Mouse (Mus musculus) monocyte, adult 5-6 weeks (primary cell): Measurements from ENCODE around the gene Rsph6a. TPM values are rescaled to one million over a fixed set of nuclear protein-coding genes. Genes with fewer than 3 reads are reported as not detected.

Experiments used
- total RNA-seq: library from RNA; stranded (forward); fragments of 200-1000, 200-491, 200-594 nt; gene quantifications from 3 replicates; pipeline ENCODE4 v1.2.3, GENCODE M21; 2017

The Rsph6a gene
- total RNA-seq, 1 experiment from 2014 or later, result not detected

Other genes starting within 250 kb of the Rsph6a start
- not detected in 3 replicates for gene Psg17, start 233.1 kb upstream of the Rsph6a start, total RNA-seq
- gene Mill2, start 214.7 kb upstream of the Rsph6a start, total RNA-seq, result 0.19 to 0.75 TPM in 2 of 3 replicates, not detected in the other
- 88.5 to 148 TPM (median 139 TPM) in 3 replicates for gene Pglyrp1, start 183.4 kb upstream of the Rsph6a start, total RNA-seq
- 10.6 to 30.0 TPM (median 24.7 TPM) in 3 replicates for gene Ccdc61, start 144.3 kb upstream of the Rsph6a start, total RNA-seq
- gene Nova2, start 128.8 kb upstream of the Rsph6a start, total RNA-seq, result not detected in 3 replicates
- gene Nanos2, start 67.3 kb upstream of the Rsph6a start, total RNA-seq, result 0.49 TPM in 1 of 3 replicates, not detected in the others
- gene Mypop, start 63.4 kb upstream of the Rsph6a start, total RNA-seq, result 0.75 to 2.1 TPM in 2 of 3 replicates, not detected in the other
- 7.1 to 10.5 TPM (median 7.8 TPM) in 3 replicates for gene Irf2bp1, start 50.6 kb upstream of the Rsph6a start, total RNA-seq
- not detected in 3 replicates for gene Foxa3, start 31.2 kb upstream of the Rsph6a start, total RNA-seq
- gene Sympk, start 30.3 kb upstream of the Rsph6a start, total RNA-seq, result 23.9 to 51.1 TPM (median 38.5 TPM) in 3 replicates
- gene Dmwd, start 21.5 kb downstream of the Rsph6a start, total RNA-seq, result 0.39 to 3.2 TPM (median 0.43 TPM) in 3 replicates
- 0.97 to 1.5 TPM in 2 of 3 replicates, not detected in the other for gene Dmpk, start 29.2 kb downstream of the Rsph6a start, total RNA-seq
- not detected in 3 replicates for gene Six5, start 39.9 kb downstream of the Rsph6a start, total RNA-seq
- gene Gm4969, start 63.7 kb downstream of the Rsph6a start, total RNA-seq, result not detected in 3 replicates
- gene Fbxo46, start 65.2 kb downstream of the Rsph6a start, total RNA-seq, result 6.7 to 11.5 TPM (median 7.1 TPM) in 3 replicates
- gene Qpctl, start 94.6 kb downstream of the Rsph6a start, total RNA-seq, result 2.4 to 4.9 TPM (median 3.9 TPM) in 3 replicates
- gene Snrpd2, start 95.0 kb downstream of the Rsph6a start, total RNA-seq, result 27.7 to 42.9 TPM (median 30.8 TPM) in 3 replicates
- not detected in 3 replicates for gene Gipr, start 111.4 kb downstream of the Rsph6a start, total RNA-seq
- gene Eml2, start 121.7 kb downstream of the Rsph6a start, total RNA-seq, result 9.4 to 12.2 TPM (median 9.9 TPM) in 3 replicates
- 0.19 to 0.32 TPM in 2 of 3 replicates, not detected in the other for gene Gpr4, start 157.8 kb downstream of the Rsph6a start, total RNA-seq
- 11.5 to 32.0 TPM (median 14.7 TPM) in 3 replicates for gene Opa3, start 173.6 kb downstream of the Rsph6a start, total RNA-seq
- gene Vasp, start 217.1 kb downstream of the Rsph6a start, total RNA-seq, result 230 to 263 TPM (median 254 TPM) in 3 replicates
- 1.9 TPM in 1 of 3 replicates, not detected in the others for gene Ppm1n, start 225.4 kb downstream of the Rsph6a start, total RNA-seq
- not detected in 3 replicates for gene Rtn2, start 227.9 kb downstream of the Rsph6a start, total RNA-seq